Mouse (Mus musculus) liver, embryonic 14.5 days (tissue): ENCODE data around the gene Keap1. TPM values are rescaled to one million over a fixed set of nuclear protein-coding genes. Genes with fewer than 3 reads are reported as not detected.
"Not testable (repeated sequence)": the region's sequence is repeated elsewhere in the genome, so short reads cannot be mapped to it uniquely, and the experiment has no call there.

ENCODE experiments used
- ATAC-seq: fragments of 200-750 bp; cut with Nextera tagmentation; 2 replicates; pipeline ENCODE4 v1.8.0; 2017; ENCODE audit warnings: moderate number of reproducible peaks, mild to moderate bottlenecking, moderate library complexity; ENCODE audit not compliant: insufficient read depth
- DNase-seq, 3 experiments: peaks; one replicate each; pipeline ENCODE4 v3.0.0-alpha.2; 2012 to 2013; ENCODE audit warnings: low read depth in 3 of 3, low spot score in 3 of 3
- H3K27ac ChIP-seq: fragments of 300-500 bp; sonication (generic); 2 replicates; pipeline ENCODE4 v1.5.1; 2014; ENCODE audit warnings: moderate library complexity, mild to moderate bottlenecking, control low read depth, inconsistent platforms
- H3K27me3 ChIP-seq: fragments of 300-500 bp; sonication (generic); 2 replicates; pipeline ENCODE4 v1.6.1; 2014; ENCODE audit warnings: mild to moderate bottlenecking, low read length, moderate library complexity; ENCODE audit not compliant: control insufficient read depth, insufficient read depth
- H3K36me3 ChIP-seq: fragments of 300-500 bp; sonication (generic); replicated peaks from 2 replicates; pipeline ENCODE4 v1.6.1; 2014; ENCODE audit warnings: low read depth; ENCODE audit not compliant: control insufficient read depth, insufficient read depth
- H3K4me1 ChIP-seq, 2 experiments: fragments of 200-500 bp in 1 of 2; fragments of 300-500 bp in 1 of 2; sonication (generic) in 1 of 2; replicated peaks; 2 replicates each; pipeline ENCODE4 v1.6.1; 2012 to 2014; ENCODE audit warnings: antibody characterized with exemption in 1 of 2, inconsistent platforms in 1 of 2, low read length in 1 of 2; ENCODE audit not compliant: control insufficient read depth in 2 of 2, insufficient read depth in 2 of 2
- H3K4me2 ChIP-seq: fragments of 300-500 bp; sonication (generic); 2 replicates; pipeline ENCODE4 v1.6.1; 2014; ENCODE audit warnings: low read depth, mild to moderate bottlenecking, control low read depth, moderate library complexity
- H3K4me3 ChIP-seq, 2 experiments: fragments of 200-500 bp in 1 of 2; fragments of 300-500 bp in 1 of 2; sonication (generic) in 1 of 2; 2 replicates each; pipeline ENCODE4 v1.5.1; 2012 to 2014; ENCODE audit warnings: low read depth in 2 of 2, low read length in 2 of 2, mild to moderate bottlenecking in 2 of 2, control low read depth in 1 of 2, inconsistent platforms in 1 of 2, moderate library complexity in 1 of 2; ENCODE audit not compliant: insufficient read depth in 1 of 2
- H3K9ac ChIP-seq: fragments of 300-500 bp; sonication (generic); replicated peaks from 2 replicates; pipeline ENCODE4 v1.6.1; 2014; ENCODE audit warnings: mild to moderate bottlenecking, control low read depth, moderate library complexity
- H3K9me3 ChIP-seq: fragments of 300-500 bp; sonication (generic); 2 replicates; pipeline ENCODE4 v1.6.1; 2016; ENCODE audit warnings: low read length, mixed read lengths; ENCODE audit not compliant: control insufficient read depth
- CTCF ChIP-seq: IDR thresholded peaks from 2 replicates; pipeline ENCODE4 v1.5.1; 2016; ENCODE audit warnings: antibody characterized with exemption, low read depth, control low read depth
- EP300 ChIP-seq: IDR thresholded peaks from 2 replicates; pipeline ENCODE4 v1.6.1; 2016; ENCODE audit warnings: antibody characterized with exemption, low read depth
- WGBS: fragments of 180-500 bp; shearing (Covaris S2); extraction: QIAGEN DNeasy Blood & Tissue Kit; methylation state at CpG from one replicate; pipeline ENCODE4 v1.1.7; 2014; ENCODE audit not compliant: insufficient replicate concordance; 5-methylcytosine and 5-hydroxymethylcytosine counted together
- polyA plus RNA-seq, 2 experiments: library from polyadenylated mRNA; depleted of rRNA in 1 of 2; stranded (reverse) in 1 of 2; unstranded in 1 of 2; fragments of >200 nt; fragmentation: Nextera tagmentation in 1 of 2; extraction: Ambion mirVana in 1 of 2; gene quantifications; 2 replicates each; pipeline versions ENCODE4 v1.2.1 to v1.2.3; 2012 to 2014

The Keap1 gene
- polyA plus RNA-seq, 2 experiments: 15.1 to 15.6 TPM

DNA sequence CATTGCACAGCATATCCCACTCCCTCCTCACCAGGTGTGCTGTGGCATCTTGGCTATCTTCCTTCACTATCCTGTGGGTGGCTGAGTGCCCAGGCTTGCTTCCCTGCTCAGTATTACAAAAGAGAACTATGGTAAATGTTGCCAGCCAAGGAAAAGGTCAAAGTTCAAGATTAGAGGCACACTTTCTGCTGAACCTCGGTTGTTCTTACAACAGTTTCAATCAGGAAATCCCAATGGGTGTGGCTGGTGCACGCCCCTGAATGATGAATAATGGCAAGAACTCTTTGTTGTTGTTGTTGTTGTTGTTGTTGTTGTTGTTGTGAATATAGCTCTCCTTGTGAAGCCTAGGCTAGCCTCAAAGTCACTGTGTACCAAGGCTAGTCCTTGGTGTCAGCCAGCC lies 22.7 kb upstream of the Keap1 start:
- no peaks in the 10 kb centered on the region for H3K27me3 ChIP-seq
- H3K4me1 ChIP-seq: peaks cover 22 to 32% of the 10 kb centered on the region in 2 experiments
- no peak overlapping the region for H3K4me2 ChIP-seq
- H3K27ac ChIP-seq: no peak overlapping the region
- no peaks in the 10 kb centered on the region for H3K9me3 ChIP-seq
- H3K9ac ChIP-seq: no peak overlapping the region
- peaks cover 4% of the 10 kb centered on the region for H3K36me3 ChIP-seq
- H3K4me3 ChIP-seq: no peak overlapping the region
- DNase-seq: no peak
- no peak for ATAC-seq
- 24% methylated on average over 2 of the region's 2 CpGs for WGBS
- no peak for TF ChIP-seq CTCF
- TF ChIP-seq EP300: no peak

DNA sequence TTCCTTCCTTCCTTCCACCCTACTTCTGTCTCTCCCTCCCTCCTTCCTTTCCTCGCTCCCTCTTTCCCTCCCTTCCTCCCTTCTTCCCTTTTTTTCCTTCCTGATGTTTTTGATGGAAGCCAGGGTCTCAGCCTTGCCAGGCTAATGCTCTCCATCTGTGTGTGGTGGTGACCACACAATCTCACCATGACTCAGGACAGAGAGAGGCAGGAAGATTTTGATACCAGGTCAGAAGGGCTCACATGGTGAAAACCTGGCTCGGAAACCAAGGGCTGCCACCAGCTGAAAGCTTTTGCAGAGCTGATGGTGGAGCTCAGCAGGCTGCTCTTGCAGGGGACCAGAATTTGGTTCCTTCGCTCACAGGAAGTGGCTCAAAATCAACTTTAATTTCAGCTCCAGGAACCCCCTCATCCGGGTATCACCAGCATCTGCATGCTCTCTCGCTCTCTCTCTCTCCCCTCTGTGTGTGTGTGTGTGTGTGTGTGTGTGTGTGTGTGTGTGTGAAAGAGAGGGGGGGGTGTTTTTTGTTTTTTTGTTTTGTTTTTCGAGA lies 21.4 kb upstream of the Keap1 start:
- no peak for DNase-seq
- Histone ChIP-seq H3K9me3 (no peaks in the 10 kb centered on the region), H3K27me3 (no peaks in the 10 kb centered on the region), H3K36me3 (no peaks in the 10 kb centered on the region), H3K4me2 (no peak overlapping the region), H3K27ac (no peak overlapping the region), H3K9ac (no peak overlapping the region), H3K4me3 (no peak overlapping the region), H3K4me1 (peaks cover 15 to 21% of the 10 kb centered on the region in 2 experiments)
- 57% methylated on average over 6 of the region's 6 CpGs for WGBS
- TF ChIP-seq CTCF: no peak
- no peak for TF ChIP-seq EP300
- no peak for ATAC-seq

DNA sequence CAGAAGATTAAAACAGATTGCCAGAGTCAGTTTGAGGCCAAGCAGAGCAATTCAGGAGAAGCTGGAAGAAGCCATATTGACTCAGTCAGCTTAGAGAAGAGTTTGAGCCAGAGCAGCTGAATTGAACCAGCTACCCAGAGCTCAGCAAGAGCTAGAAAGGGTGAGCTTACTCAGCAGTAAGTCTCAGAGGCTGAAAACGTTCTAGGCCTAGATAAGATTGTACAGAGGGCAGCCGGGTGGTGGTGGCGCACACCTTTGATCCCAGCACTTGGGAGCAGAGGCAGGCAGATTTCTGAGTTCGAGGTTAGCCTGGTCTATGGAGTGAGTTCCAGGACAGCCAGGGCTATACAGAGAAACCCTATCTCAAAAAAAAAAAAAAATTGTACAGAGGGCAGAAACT lies 17.2 kb upstream of the Keap1 start:
- not testable (repeated sequence) for ATAC-seq, H3K36me3 ChIP-seq, H3K27ac ChIP-seq, H3K9me3 ChIP-seq, H3K4me1 ChIP-seq, DNase-seq, H3K27me3 ChIP-seq, H3K9ac ChIP-seq, H3K4me3 ChIP-seq, H3K4me2 ChIP-seq
- 34% methylated on average over 4 of the region's 4 CpGs for WGBS

DNA sequence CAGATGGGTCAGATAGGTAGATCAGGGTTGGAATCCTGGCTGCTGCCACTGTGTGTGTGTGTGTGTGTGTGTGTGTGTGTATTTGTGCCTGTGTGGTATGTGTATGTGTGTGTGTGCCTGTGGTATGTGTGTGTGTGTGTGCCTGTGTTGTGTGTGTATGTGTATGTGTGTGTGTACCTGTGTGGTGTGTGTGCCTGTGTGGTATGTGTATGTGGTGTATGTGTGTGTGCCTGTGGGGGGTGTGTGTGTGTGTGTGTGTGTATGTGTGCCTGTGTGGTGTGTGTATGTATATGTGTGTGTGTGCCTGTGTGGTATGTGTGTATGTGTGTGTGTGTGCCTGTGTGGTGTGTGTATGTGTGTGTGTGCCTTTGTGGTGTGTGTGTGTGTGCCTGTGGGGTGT lies 15.5 kb upstream of the Keap1 start:
- H3K4me3 ChIP-seq: no peak overlapping the region
- no peaks in the 10 kb centered on the region for H3K4me1 ChIP-seq
- no peak overlapping the region for H3K4me2 ChIP-seq
- DNase-seq: no peak
- TF ChIP-seq CTCF (no peak), EP300 (no peak)
- H3K27me3 ChIP-seq: peaks cover 19% of the 10 kb centered on the region
- H3K9ac ChIP-seq: no peak overlapping the region
- H3K27ac ChIP-seq: no peak overlapping the region
- no peak for ATAC-seq
- H3K36me3 ChIP-seq: no peaks in the 10 kb centered on the region
- no peaks in the 10 kb centered on the region for H3K9me3 ChIP-seq

DNA sequence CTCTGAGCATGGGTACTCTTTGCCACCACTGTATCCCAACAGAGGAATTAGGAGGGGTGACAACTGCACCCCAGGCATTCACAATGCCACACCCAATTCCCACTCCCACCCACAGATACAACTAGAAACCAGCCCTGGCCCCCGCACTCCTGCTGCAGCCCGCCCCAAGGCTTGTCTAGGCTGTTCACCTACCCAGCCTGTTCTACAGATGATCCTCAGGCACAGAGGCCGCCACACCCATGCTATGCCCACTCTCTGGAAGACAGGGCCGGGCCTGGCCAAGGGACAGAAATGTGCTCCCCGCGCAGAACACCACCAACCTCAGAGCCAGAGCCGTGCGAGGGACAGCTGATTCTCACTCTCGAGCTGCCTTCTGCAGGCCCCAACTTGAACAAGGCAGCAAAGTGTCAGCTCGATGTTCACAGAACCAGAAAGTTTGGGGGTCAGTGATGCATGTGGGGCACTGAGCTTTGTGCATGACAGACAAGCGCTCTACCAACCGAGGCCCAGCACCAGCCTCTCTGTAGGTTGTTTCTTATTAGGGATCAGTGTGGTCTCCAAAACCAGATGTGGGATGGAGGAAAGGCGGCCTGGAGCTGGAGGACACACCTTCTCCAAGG lies 12.1 kb upstream of the Keap1 start:
- Histone ChIP-seq H3K27ac (no peak overlapping the region), H3K4me1 (no peaks in the 10 kb centered on the region), H3K4me2 (no peak overlapping the region), H3K36me3 (no peaks in the 10 kb centered on the region), H3K9ac (no peak overlapping the region), H3K4me3 (no peak overlapping the region), H3K27me3 (peaks cover 50% of the 10 kb centered on the region), H3K9me3 (no peaks in the 10 kb centered on the region)
- DNase-seq (no peak), ATAC-seq (no peak)
- WGBS: 62% methylated on average over 13 of the region's 13 CpGs
- no peak for TF ChIP-seq CTCF
- no peak for TF ChIP-seq EP300
